Mouse (Mus musculus): ENCODE measurements at regions not wholly inside any gene's neighbourhood (a gene's known extent, or its start where the extent isn't known, plus 50 kb on each side); places are given as distances from the start of the nearest gene placed in this dataset.

DNA sequence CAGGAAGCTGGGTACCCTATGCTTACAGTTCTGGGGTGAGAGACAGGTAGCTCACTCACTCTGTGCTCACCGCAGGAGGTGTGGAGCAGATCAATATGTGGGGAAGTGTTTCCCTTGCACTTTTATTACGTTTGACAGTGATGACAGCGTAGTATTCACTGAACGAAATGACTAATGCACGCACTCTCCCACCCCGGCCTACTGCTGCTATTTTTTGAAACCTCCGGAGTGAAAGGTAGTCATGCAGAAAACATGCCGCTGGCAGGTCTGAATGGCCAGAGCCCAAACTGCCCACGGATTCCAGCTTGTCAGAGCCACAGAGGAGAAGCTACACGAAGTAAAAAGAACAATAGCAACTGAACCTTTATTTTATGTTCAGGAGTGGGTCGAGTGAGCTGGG, 267.0 kb upstream of the Nr2f2 start:
- Histone ChIP-seq H3K9me3 (replicated peaks; ENCODE audit: control insufficient read depth, insufficient read depth, low read length, poor library complexity, severe bottlenecking) (no peaks in the 10 kb centered on the region; the same call in 1 of the 2 replicates), H3K4me1 (ENCODE audit: control insufficient read depth, insufficient read depth, low read length) (no peaks in the 10 kb centered on the region), H3K4me3 (ENCODE audit: low read depth, low read length) (no peak overlapping the region), H3K27ac (ENCODE audit: insufficient read depth, low read length) (no peak overlapping the region), H3K9ac (ENCODE audit: low read depth, poor library complexity, severe bottlenecking) (no peak overlapping the region), H3K27me3 (ENCODE audit: control insufficient read depth, insufficient read depth, low read length, poor library complexity, severe bottlenecking) (no peaks in the 10 kb centered on the region), H3K36me3 (ENCODE audit: control insufficient read depth, insufficient read depth, low read length, poor library complexity, severe bottlenecking) (no peaks in the 10 kb centered on the region)
- TF ChIP-seq EP300 (IDR thresholded peaks at IDR 0.05; ENCODE audit: insufficient read depth, low read depth, low read length): no peak
- TF ChIP-seq CTCF (IDR thresholded peaks at IDR 0.05; ENCODE audit: low read depth, low read length): no peak
- no peak for TF ChIP-seq POLR2A (IDR thresholded peaks at IDR 0.05; ENCODE audit: insufficient read depth, low read length)

DNA sequence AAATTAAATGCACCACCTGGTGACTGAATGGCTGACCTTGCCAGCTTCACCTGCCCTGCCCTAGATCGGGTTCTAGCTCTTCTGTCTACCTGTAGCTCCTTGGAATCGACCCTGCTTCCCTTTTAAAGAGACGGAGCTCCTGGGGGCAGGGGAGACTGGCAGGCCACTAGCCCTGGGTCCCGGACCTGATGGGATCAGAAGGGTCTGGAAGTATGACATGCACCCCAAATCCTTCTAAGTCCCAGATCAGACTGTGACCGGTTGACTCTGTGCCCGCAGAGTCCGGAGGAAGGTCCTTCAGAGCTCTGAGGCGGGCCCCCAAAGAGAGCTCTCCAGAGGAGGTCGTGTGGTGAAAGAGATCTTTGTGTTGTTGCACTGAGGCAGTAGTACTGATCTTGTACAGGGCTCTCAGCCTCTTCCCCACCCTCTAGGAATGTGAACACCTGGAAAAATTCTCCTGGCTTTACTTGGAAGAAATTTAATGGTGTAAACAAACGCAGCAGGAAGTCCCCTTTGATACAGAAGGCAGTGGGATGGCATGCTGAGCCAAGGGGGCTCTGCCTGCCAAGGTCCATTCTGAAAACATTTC, 259.2 kb upstream of the Nr2f2 start:
- H3K4me1 ChIP-seq (ENCODE audit: control insufficient read depth, insufficient read depth, low read length): no peaks in the 10 kb centered on the region
- H3K9ac ChIP-seq (ENCODE audit: low read depth, poor library complexity, severe bottlenecking): no peak overlapping the region
- TF ChIP-seq EP300 (IDR thresholded peaks at IDR 0.05; ENCODE audit: insufficient read depth, low read depth, low read length) (no peak), POLR2A (IDR thresholded peaks at IDR 0.05; ENCODE audit: insufficient read depth, low read length) (no peak), CTCF (IDR thresholded peaks at IDR 0.05; ENCODE audit: low read depth, low read length) (no peak)
- H3K27me3 ChIP-seq (ENCODE audit: control insufficient read depth, insufficient read depth, low read length, poor library complexity, severe bottlenecking): no peaks in the 10 kb centered on the region
- H3K27ac ChIP-seq (ENCODE audit: insufficient read depth, low read length): no peak overlapping the region
- H3K36me3 ChIP-seq (ENCODE audit: control insufficient read depth, insufficient read depth, low read length, poor library complexity, severe bottlenecking): no peaks in the 10 kb centered on the region
- no peak overlapping the region for H3K4me3 ChIP-seq (ENCODE audit: low read depth, low read length)
- H3K9me3 ChIP-seq (replicated peaks; ENCODE audit: control insufficient read depth, insufficient read depth, low read length, poor library complexity, severe bottlenecking): no peaks in the 10 kb centered on the region

DNA sequence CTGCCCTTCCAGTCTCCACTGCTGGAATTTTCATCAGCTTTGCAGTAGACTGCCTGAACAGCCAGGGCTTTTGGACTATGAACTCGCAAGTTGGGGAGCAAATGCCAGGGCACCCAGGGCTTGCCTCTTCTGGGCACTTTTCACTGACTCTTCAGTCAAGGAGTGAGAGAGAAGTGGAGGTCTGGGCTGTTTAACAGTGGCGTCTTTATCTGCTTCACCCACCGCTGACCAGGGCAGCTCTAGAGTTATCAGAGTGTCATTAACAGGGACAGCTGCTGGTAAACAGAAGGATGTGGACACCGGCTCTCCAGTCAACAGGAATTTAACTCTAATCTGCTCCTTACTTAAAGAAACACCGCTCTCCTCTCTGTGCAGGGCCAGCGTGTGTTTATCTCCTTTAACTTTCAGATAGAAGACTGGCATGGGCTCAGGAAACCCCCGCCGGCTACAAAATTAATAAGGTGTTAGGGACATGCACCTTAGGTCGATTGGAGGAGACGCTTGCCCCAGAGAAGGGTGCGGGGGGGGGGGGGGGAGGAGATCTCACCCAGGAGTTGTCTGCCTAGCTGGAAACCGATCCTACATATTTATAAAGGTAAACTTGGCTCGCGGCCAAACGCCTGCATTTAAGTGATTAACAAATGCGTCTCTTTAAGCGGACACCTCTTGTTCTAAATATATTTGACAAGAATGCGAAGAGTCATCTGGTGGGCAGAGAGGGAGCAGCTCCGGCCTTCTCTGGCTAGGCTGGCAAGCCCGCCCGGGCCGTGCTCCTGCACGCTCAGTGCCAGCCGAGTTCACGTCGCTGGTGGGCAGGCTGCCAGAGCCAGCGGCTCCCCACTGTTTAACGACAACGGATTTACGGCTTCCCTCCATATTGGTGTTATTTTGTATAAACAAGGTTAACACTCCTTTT, 258.4 kb upstream of the Nr2f2 start:
- no peaks in the 10 kb centered on the region for H3K9me3 ChIP-seq (replicated peaks; ENCODE audit: control insufficient read depth, insufficient read depth, low read length, poor library complexity, severe bottlenecking)
- no peak overlapping the region for H3K27ac ChIP-seq (ENCODE audit: insufficient read depth, low read length)
- no peaks in the 10 kb centered on the region for H3K27me3 ChIP-seq (ENCODE audit: control insufficient read depth, insufficient read depth, low read length, poor library complexity, severe bottlenecking)
- H3K9ac ChIP-seq (ENCODE audit: low read depth, poor library complexity, severe bottlenecking): no peak overlapping the region
- no peaks in the 10 kb centered on the region for H3K4me1 ChIP-seq (ENCODE audit: control insufficient read depth, insufficient read depth, low read length)
- TF ChIP-seq EP300 (IDR thresholded peaks at IDR 0.05; ENCODE audit: insufficient read depth, low read depth, low read length) (no peak), POLR2A (IDR thresholded peaks at IDR 0.05; ENCODE audit: insufficient read depth, low read length) (no peak), CTCF (IDR thresholded peaks at IDR 0.05; ENCODE audit: low read depth, low read length) (no peak)
- peak overlapping the region; percentile 18; the same call in 1 of the 2 replicates for H3K4me3 ChIP-seq (ENCODE audit: low read depth, low read length)
- H3K36me3 ChIP-seq (ENCODE audit: control insufficient read depth, insufficient read depth, low read length, poor library complexity, severe bottlenecking): no peaks in the 10 kb centered on the region

DNA sequence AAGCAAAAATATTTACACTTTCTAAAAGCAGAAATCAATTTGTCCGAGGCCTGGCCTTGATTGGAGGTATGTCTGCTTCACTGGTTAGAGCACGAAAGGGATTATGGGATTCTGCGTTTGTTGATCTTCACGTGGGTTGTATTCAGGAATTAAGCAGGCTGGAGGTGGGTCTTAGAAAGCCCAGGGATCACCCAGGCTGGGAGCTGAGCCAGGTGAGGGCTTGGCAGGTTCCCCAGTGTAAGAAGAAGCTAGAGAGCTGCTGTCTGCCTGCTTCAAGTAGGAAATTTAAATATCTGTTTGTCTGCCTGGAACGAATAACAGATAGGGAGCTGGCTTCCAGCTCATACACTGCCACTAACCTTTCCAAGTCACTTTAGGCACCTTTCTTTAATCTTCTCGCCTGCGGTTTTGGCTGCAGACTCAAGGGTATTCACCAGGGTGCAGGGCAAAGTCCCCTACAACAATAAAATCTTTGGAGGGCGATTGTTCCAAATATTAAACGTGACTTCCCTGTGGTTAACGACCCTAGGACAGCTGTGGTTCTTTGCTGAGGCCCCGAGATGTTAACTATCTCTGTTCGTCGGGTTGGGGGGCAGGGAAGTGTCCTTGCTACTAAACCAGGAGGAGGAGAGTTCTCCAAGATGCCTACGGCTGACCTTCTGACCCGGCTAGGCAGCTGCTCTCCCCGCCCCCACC, 257.6 kb upstream of the Nr2f2 start:
- TF ChIP-seq CTCF (IDR thresholded peaks at IDR 0.05; ENCODE audit: low read depth, low read length) (no peak), EP300 (IDR thresholded peaks at IDR 0.05; ENCODE audit: insufficient read depth, low read depth, low read length) (peak; percentile 86)
- Histone ChIP-seq H3K4me1 (ENCODE audit: control insufficient read depth, insufficient read depth, low read length) (no peaks in the 10 kb centered on the region), H3K27ac (ENCODE audit: insufficient read depth, low read length) (no peak overlapping the region), H3K9me3 (replicated peaks; ENCODE audit: control insufficient read depth, insufficient read depth, low read length, poor library complexity, severe bottlenecking) (no peaks in the 10 kb centered on the region), H3K4me3 (ENCODE audit: low read depth, low read length) (no peak overlapping the region), H3K27me3 (ENCODE audit: control insufficient read depth, insufficient read depth, low read length, poor library complexity, severe bottlenecking) (no peaks in the 10 kb centered on the region; the same call in 1 of the 2 replicates), H3K36me3 (ENCODE audit: control insufficient read depth, insufficient read depth, low read length, poor library complexity, severe bottlenecking) (no peaks in the 10 kb centered on the region), H3K9ac (ENCODE audit: low read depth, poor library complexity, severe bottlenecking) (no peak overlapping the region)

DNA sequence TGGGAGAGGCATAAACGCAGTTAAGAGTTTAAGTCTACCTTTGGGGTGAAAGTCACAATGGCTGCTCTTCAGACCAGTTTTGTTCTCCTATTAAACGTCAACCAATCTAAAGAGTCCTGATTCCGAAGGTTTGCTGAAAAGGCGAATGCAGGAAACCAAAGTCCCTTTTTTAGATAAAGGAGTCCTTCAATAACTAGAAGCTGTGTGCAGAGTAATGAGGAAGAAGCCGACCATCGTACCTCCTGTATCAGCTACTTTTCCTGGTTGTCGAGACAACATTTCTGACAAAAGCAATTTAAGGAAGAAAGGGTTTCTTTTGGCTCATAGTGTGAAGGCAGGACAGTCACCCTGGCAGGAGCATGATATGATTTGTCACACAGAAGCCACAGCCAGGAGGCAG, 252.9 kb upstream of the Nr2f2 start:
- Histone ChIP-seq H3K4me3 (ENCODE audit: low read depth, low read length) (no peak overlapping the region), H3K4me1 (ENCODE audit: control insufficient read depth, insufficient read depth, low read length) (no peaks in the 10 kb centered on the region), H3K9ac (ENCODE audit: low read depth, poor library complexity, severe bottlenecking) (no peak overlapping the region), H3K9me3 (replicated peaks; ENCODE audit: control insufficient read depth, insufficient read depth, low read length, poor library complexity, severe bottlenecking) (no peaks in the 10 kb centered on the region), H3K36me3 (ENCODE audit: control insufficient read depth, insufficient read depth, low read length, poor library complexity, severe bottlenecking) (no peaks in the 10 kb centered on the region), H3K27me3 (ENCODE audit: control insufficient read depth, insufficient read depth, low read length, poor library complexity, severe bottlenecking) (no peaks in the 10 kb centered on the region; the same call in 1 of the 2 replicates), H3K27ac (ENCODE audit: insufficient read depth, low read length) (no peak overlapping the region)
- no peak for TF ChIP-seq EP300 (IDR thresholded peaks at IDR 0.05; ENCODE audit: insufficient read depth, low read depth, low read length)

DNA sequence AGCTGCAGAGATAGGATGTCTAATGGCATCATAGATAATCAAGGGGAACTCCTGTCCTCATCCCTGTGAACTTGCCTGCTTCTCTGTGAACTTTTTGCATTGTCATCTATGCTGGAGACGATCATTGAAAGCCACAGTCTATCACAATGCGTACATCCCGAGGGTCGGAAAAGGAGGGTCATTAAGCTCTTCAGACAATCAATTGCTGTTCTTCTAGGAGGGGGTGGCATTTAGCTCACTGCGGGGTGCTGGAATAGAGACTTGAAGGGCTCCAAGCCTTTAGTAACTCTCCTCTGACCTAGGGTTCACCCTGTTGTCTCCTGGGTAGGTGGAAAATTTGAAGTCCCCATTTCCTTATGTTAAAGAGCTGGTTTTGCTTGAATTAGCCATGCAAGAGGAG, 251.7 kb upstream of the Nr2f2 start:
- no peaks in the 10 kb centered on the region for H3K36me3 ChIP-seq (ENCODE audit: control insufficient read depth, insufficient read depth, low read length, poor library complexity, severe bottlenecking)
- no peak overlapping the region for H3K9ac ChIP-seq (ENCODE audit: low read depth, poor library complexity, severe bottlenecking)
- H3K27me3 ChIP-seq (ENCODE audit: control insufficient read depth, insufficient read depth, low read length, poor library complexity, severe bottlenecking): no peaks in the 10 kb centered on the region; the same call in 1 of the 2 replicates
- H3K4me3 ChIP-seq (ENCODE audit: low read depth, low read length): no peak overlapping the region
- H3K27ac ChIP-seq (ENCODE audit: insufficient read depth, low read length): no peak overlapping the region
- H3K4me1 ChIP-seq (ENCODE audit: control insufficient read depth, insufficient read depth, low read length): no peaks in the 10 kb centered on the region
- no peaks in the 10 kb centered on the region for H3K9me3 ChIP-seq (replicated peaks; ENCODE audit: control insufficient read depth, insufficient read depth, low read length, poor library complexity, severe bottlenecking)
- TF ChIP-seq CTCF (IDR thresholded peaks at IDR 0.05; ENCODE audit: low read depth, low read length): no peak
- no peak for TF ChIP-seq POLR2A (IDR thresholded peaks at IDR 0.05; ENCODE audit: insufficient read depth, low read length)
- no peak for TF ChIP-seq EP300 (IDR thresholded peaks at IDR 0.05; ENCODE audit: insufficient read depth, low read depth, low read length)

Measured in ES-Bruce4 (cell line).